Mouse (Mus musculus) midbrain, postnatal 0 days (tissue): ENCODE data around the gene Brdt. TPM values are rescaled to one million over a fixed set of nuclear protein-coding genes. Genes with fewer than 3 reads are reported as not detected.

ENCODE experiments used
- ATAC-seq: fragments of 200-750 bp; cut with Nextera tagmentation; 2 replicates; pipeline ENCODE4 v1.8.0; 2017; ENCODE audit warnings: moderate number of reproducible peaks, mild to moderate bottlenecking, moderate TSS enrichment, moderate library complexity; ENCODE audit not compliant: low FRiP score
- DNase-seq: peaks from one replicate; pipeline ENCODE4 v3.0.0-alpha.2; 2015; ENCODE audit warnings: low spot score
- H3K27ac ChIP-seq: fragments of 300-500 bp; sonication (generic); 2 replicates; pipeline ENCODE4 v1.5.1; 2014; ENCODE audit warnings: low read depth, mild to moderate bottlenecking, low read length, mixed read lengths
- H3K27me3 ChIP-seq: fragments of 300-500 bp; sonication (generic); 2 replicates; pipeline ENCODE4 v1.6.1; 2014; ENCODE audit warnings: low read length, control low read depth, mixed read lengths; ENCODE audit not compliant: insufficient read depth
- H3K36me3 ChIP-seq: fragments of 300-500 bp; sonication (generic); 2 replicates; pipeline ENCODE4 v1.6.1; 2014; ENCODE audit warnings: low read length, control low read depth, mixed read lengths; ENCODE audit not compliant: insufficient read depth
- H3K4me1 ChIP-seq: fragments of 300-500 bp; sonication (generic); 2 replicates; pipeline ENCODE4 v1.6.1; 2014; ENCODE audit warnings: mild to moderate bottlenecking, control low read depth, antibody characterized with exemption, low read length, mixed read lengths; ENCODE audit not compliant: insufficient read depth
- H3K4me2 ChIP-seq: fragments of 300-500 bp; sonication (generic); 2 replicates; pipeline ENCODE4 v1.6.1; 2014; ENCODE audit warnings: low read depth, mild to moderate bottlenecking, low read length, mixed read lengths; ENCODE audit not compliant: poor library complexity, severe bottlenecking
- H3K4me3 ChIP-seq: fragments of 300-500 bp; sonication (generic); 2 replicates; pipeline ENCODE4 v1.5.1; 2014; ENCODE audit warnings: low read depth, mild to moderate bottlenecking, low read length, moderate library complexity
- H3K9ac ChIP-seq: fragments of 300-500 bp; sonication (generic); replicated peaks from 2 replicates; pipeline ENCODE4 v1.6.1; 2014; ENCODE audit warnings: mild to moderate bottlenecking, low read length, moderate library complexity, mixed read lengths; ENCODE audit not compliant: poor library complexity, severe bottlenecking
- H3K9me3 ChIP-seq: fragments of 300-500 bp; sonication (generic); 2 replicates; pipeline ENCODE4 v1.6.1; 2016; ENCODE audit warnings: low read length, control low read depth
- CTCF ChIP-seq: IDR thresholded peaks from 2 replicates; pipeline ENCODE4 v1.5.1; 2016; ENCODE audit warnings: antibody characterized with exemption, mild to moderate bottlenecking
- WGBS: fragments of 180-500 bp; shearing (Covaris S2); extraction: QIAGEN DNeasy Blood & Tissue Kit; methylation state at CpG from one replicate; pipeline ENCODE4 v1.1.7; 2014; 5-methylcytosine and 5-hydroxymethylcytosine counted together
- polyA plus RNA-seq: library from polyadenylated mRNA; unstranded; fragments of >200 nt; fragmentation: Nextera tagmentation; extraction: Ambion mirVana; gene quantifications from 2 replicates; pipeline ENCODE4 v1.2.1, GENCODE M21; 2015
- total RNA-seq: library from RNA; depleted of rRNA; stranded (reverse); fragments of >200 nt; gene quantifications from 2 replicates; pipeline ENCODE4 v1.2.3, GENCODE M21; 2014; rRNA removed

The Brdt gene
- 3.4 and 3.9 TPM in 2 replicates for total RNA-seq
- 4.0 and 4.4 TPM in 2 replicates for polyA plus RNA-seq

DNA sequence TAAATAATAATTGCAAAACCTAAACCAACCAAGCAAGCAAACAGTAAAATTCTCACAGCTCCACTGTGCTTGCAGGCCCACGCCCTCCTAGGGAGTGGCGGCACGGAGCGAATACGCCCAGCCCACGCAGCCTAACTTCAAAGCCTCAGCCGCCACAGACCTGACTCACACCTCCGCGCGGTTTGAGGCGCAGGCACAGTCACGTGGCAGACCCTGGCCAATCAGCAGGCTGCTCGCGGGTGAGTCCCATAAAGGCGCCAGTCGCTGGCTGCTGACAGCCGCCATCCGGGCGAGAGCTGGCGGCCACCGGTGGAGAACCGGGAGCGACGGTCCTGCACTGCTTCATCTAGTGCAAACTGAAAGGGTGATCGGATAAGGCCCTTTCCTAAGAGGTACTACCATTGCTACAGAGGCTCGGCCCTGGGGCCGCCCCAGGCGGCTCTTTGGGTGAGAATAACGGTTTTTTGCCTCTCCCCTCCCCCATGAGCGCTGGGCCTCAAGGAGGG, at the start of gene Brdt:
Gene Brdt (plus strand): TSS at position 244 of the 506 bp plus-strand sequence.
- WGBS, result 88% methylated on average over 30 of the region's 30 CpGs
- no peaks in the 10 kb centered on the region for H3K9me3 ChIP-seq
- H3K27ac ChIP-seq, result no peak within 1 kb of the TSS
- no peaks in the 10 kb centered on the region for H3K36me3 ChIP-seq
- no peaks in the 10 kb centered on the region for H3K27me3 ChIP-seq
- no peak within 1 kb of the TSS for H3K4me3 ChIP-seq
- no peak for DNase-seq
- no peak for TF ChIP-seq CTCF
- no peak within 1 kb of the TSS for H3K4me2 ChIP-seq
- no peak within 1 kb of the TSS for H3K9ac ChIP-seq
- no peak for ATAC-seq
- no peaks in the 10 kb centered on the region for H3K4me1 ChIP-seq

GRCm38 (mm10) chr5:107282561-107283307, 48.2 kb upstream of the Brdt start:
- H3K4me3 ChIP-seq, result no peak overlapping the region
- H3K9me3 ChIP-seq, result no peaks in the 10 kb centered on the region
- WGBS, result 77% methylated on average over 9 of the region's 9 CpGs
- H3K4me2 ChIP-seq, result no peak overlapping the region
- H3K36me3 ChIP-seq, result no peaks in the 10 kb centered on the region
- no peak overlapping the region for H3K9ac ChIP-seq
- no peak overlapping the region for H3K27ac ChIP-seq
- H3K27me3 ChIP-seq, result no peaks in the 10 kb centered on the region
- ATAC-seq (no peak), DNase-seq (no peak)
- TF ChIP-seq CTCF, result no peak
- no peaks in the 10 kb centered on the region for H3K4me1 ChIP-seq

GRCm38 (mm10) chr5:107283935-107284524, 46.9 kb upstream of the Brdt start:
- Histone ChIP-seq H3K9ac (no peak overlapping the region), H3K27ac (no peak overlapping the region), H3K9me3 (no peaks in the 10 kb centered on the region), H3K36me3 (no peaks in the 10 kb centered on the region), H3K4me1 (no peaks in the 10 kb centered on the region), H3K4me3 (no peak overlapping the region), H3K27me3 (no peaks in the 10 kb centered on the region), H3K4me2 (no peak overlapping the region)
- ATAC-seq, result no peak
- WGBS, result 78% methylated on average over 10 of the region's 10 CpGs
- no peak for DNase-seq
- TF ChIP-seq CTCF, result no peak

DNA sequence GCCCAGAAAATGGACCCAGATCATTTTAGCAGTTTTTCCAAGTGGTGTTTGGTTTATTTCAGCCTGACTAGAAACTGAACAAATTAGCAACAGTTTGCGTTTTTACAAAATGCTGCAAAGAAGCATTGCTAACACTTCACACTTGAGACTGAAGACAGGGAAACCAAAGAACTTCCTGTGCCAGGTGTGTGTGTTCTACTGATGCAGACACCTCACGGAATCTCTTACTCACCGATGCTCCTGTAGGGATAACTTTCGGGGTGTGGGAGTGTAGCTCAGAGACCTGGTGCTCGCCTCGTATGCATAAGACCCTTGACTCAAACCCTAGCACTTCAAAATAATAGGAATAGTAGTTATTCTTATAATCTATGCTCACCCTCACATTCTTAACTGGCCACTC, 45.4 kb upstream of the Brdt start:
- H3K4me2 ChIP-seq, result no peak overlapping the region
- H3K9me3 ChIP-seq, result no peaks in the 10 kb centered on the region
- no peaks in the 10 kb centered on the region for H3K27me3 ChIP-seq
- ATAC-seq (no peak), DNase-seq (no peak)
- no peaks in the 10 kb centered on the region for H3K4me1 ChIP-seq
- no peak overlapping the region for H3K9ac ChIP-seq
- H3K4me3 ChIP-seq, result no peak overlapping the region
- no peaks in the 10 kb centered on the region for H3K36me3 ChIP-seq
- 92% methylated on average over 6 of the region's 6 CpGs for WGBS
- TF ChIP-seq CTCF, result no peak
- no peak overlapping the region for H3K27ac ChIP-seq

GRCm38 (mm10) chr5:107287254-107287907, 43.6 kb upstream of the Brdt start:
- Histone ChIP-seq H3K36me3 (no peaks in the 10 kb centered on the region), H3K27ac (no peak overlapping the region), H3K9ac (no peak overlapping the region), H3K4me2 (no peak overlapping the region), H3K27me3 (0 out of 2 replicates have a peak, but pooled peaks cover 8% of the 10 kb centered on the region), H3K4me3 (no peak overlapping the region), H3K4me1 (no peaks in the 10 kb centered on the region), H3K9me3 (no peaks in the 10 kb centered on the region)
- TF ChIP-seq CTCF, result peak; percentile 81
- 26% methylated on average over 6 of the region's 6 CpGs for WGBS
- ATAC-seq (no peak), DNase-seq (peak; percentile 78)
